Mouse (Mus musculus): ENCODE results near the gene Atg16l2. TPM values are rescaled to one million over a fixed set of nuclear protein-coding genes. Genes with fewer than 3 reads are reported as not detected.
A peak's percentile ranks its signal among the peaks of the same experiment; 100 is the strongest.

Gene Atg16l2
- total RNA-seq (2014; fragmentation: Nextera tagmentation) (0.38 and 0.53 TPM in 2 replicates), total RNA-seq (2017) (1.9 and 4.6 TPM in 2 replicates), polyA plus RNA-seq (2012) (1.5 and 3.2 TPM in 2 replicates)

- DNase-seq (ENCODE audit: low spot score): peak; percentile 92
- TF ChIP-seq POLR2AphosphoS5 (IDR thresholded peaks at IDR 0.05; ENCODE audit: insufficient replicate concordance, low read depth, low read length): no peak
- TF ChIP-seq GATA1 (IDR thresholded peaks at IDR 0.05; ENCODE audit: borderline replicate concordance, low read length): no peak
- no peak for TF ChIP-seq CTCF (IDR thresholded peaks at IDR 0.05; ENCODE audit: low read depth, low read length)
- TF ChIP-seq TAL1 (conservative IDR thresholded peaks at IDR 0.05; ENCODE audit: low read depth, low read length): no peak
- no peak for TF ChIP-seq GATA2 (IDR thresholded peaks at IDR 0.05; ENCODE audit: borderline replicate concordance, low read depth, low read length)
- H3K4me3 ChIP-seq (ENCODE audit: low read depth, low read length): peak within 1 kb of the TSS; percentile 79
- ATAC-seq (ENCODE audit: extremely low read depth, insufficient number of reproducible peaks, low FRiP score, poor library complexity, severe bottlenecking): peak; percentile 73
- no peaks in the 10 kb centered on the region for H3K9me3 ChIP-seq (replicated peaks)
- H3K36me3 ChIP-seq (replicated peaks): no peaks in the 10 kb centered on the region
- peaks cover 43% of the 10 kb centered on the region for H3K27me3 ChIP-seq (ENCODE audit: insufficient read depth, low read length)
- peaks cover 25% of the 10 kb centered on the region for H3K4me1 ChIP-seq (ENCODE audit: insufficient read depth, low read depth, low read length)
Observed at GRCm38 (mm10) chr7:101301881-101302456, at the start of gene Atg16l2. Gene Atg16l2, minus strand, starts transcription at chr7:101302251.

DNA sequence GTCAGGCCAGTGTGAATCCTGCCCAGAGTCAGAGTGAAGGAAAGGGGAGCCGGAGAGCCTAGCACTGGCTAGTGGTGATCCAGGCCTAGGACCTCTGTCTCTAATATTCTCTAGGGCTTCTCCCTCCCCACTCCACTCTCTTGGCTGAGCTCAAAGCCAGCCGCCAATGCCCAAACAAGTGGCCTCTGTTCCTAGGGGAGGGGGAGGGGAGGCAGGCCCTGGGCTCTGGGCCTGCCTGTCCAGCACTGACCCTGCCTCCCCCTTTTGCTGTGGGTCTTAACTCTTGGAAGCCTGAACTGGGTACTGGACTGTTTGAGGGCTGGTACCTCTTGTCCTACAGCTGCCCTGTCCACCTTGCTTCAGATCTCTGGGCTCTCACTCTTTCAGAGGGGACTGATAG, 47.8 kb upstream of the Atg16l2 start:
- Histone ChIP-seq H3K36me3 (replicated peaks) (peaks cover 26% of the 10 kb centered on the region), H3K4me3 (ENCODE audit: low read depth, low read length) (no peak overlapping the region), H3K27me3 (ENCODE audit: insufficient read depth, low read length) (peaks cover 18% of the 10 kb centered on the region), H3K4me1 (ENCODE audit: insufficient read depth, low read depth, low read length) (peaks cover 33% of the 10 kb centered on the region), H3K9me3 (replicated peaks) (no peaks in the 10 kb centered on the region)
- no peak for DNase-seq (ENCODE audit: low spot score)
- no peak for ATAC-seq (ENCODE audit: extremely low read depth, insufficient number of reproducible peaks, low FRiP score, poor library complexity, severe bottlenecking)
- TF ChIP-seq CTCF (IDR thresholded peaks at IDR 0.05; ENCODE audit: low read depth, low read length) (no peak), GATA1 (IDR thresholded peaks at IDR 0.05; ENCODE audit: borderline replicate concordance, low read length) (no peak), TAL1 (conservative IDR thresholded peaks at IDR 0.05; ENCODE audit: low read depth, low read length) (no peak), GATA2 (IDR thresholded peaks at IDR 0.05; ENCODE audit: borderline replicate concordance, low read depth, low read length) (no peak), POLR2AphosphoS5 (IDR thresholded peaks at IDR 0.05; ENCODE audit: insufficient replicate concordance, low read depth, low read length) (no peak)

DNA sequence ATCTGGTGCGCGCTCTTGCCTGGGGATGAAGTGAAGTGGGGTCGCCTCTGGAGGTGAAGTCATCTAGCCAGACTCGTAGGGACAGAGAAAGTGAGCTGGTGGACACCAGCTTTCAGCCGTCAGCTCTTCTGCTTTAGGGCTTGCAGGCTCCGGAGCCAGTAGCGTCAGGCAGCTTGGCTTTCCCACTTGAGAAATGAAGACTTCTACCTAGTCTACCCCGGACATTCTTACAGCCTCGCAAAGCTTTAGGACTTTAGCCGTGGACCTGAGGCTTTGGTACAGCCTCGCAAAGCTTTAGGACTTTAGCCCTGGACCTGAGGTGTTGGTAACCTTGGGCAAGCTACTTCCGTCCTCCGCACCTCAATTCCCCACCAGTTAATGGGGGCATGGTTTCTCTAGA, 46.3 kb upstream of the Atg16l2 start:
- no peaks in the 10 kb centered on the region for H3K9me3 ChIP-seq (replicated peaks)

GRCm38 (mm10) chr7:101347767-101348270, 45.8 kb upstream of the Atg16l2 start, which contains the start of gene Arap1:
Gene Arap1, plus strand, starts transcription at chr7:101348067.
- TF ChIP-seq GATA1 (IDR thresholded peaks at IDR 0.05; ENCODE audit: borderline replicate concordance, low read length): no peak
- no peak for TF ChIP-seq TAL1 (conservative IDR thresholded peaks at IDR 0.05; ENCODE audit: low read depth, low read length)
- TF ChIP-seq CTCF (IDR thresholded peaks at IDR 0.05; ENCODE audit: low read depth, low read length): no peak
- no peak for TF ChIP-seq POLR2AphosphoS5 (IDR thresholded peaks at IDR 0.05; ENCODE audit: insufficient replicate concordance, low read depth, low read length)
- no peak for TF ChIP-seq GATA2 (IDR thresholded peaks at IDR 0.05; ENCODE audit: borderline replicate concordance, low read depth, low read length)
- Histone ChIP-seq H3K9me3 (replicated peaks) (no peaks in the 10 kb centered on the region), H3K4me1 (ENCODE audit: insufficient read depth, low read depth, low read length) (peaks cover 33% of the 10 kb centered on the region), H3K27me3 (ENCODE audit: insufficient read depth, low read length) (peaks cover 38% of the 10 kb centered on the region), H3K4me3 (ENCODE audit: low read depth, low read length) (peak within 1 kb of the TSS; percentile 78), H3K36me3 (replicated peaks) (peaks cover 13% of the 10 kb centered on the region)
- DNase-seq (ENCODE audit: low spot score) (peak; percentile 84), ATAC-seq (ENCODE audit: extremely low read depth, insufficient number of reproducible peaks, low FRiP score, poor library complexity, severe bottlenecking) (peak; percentile 55)

More for the DNA sequence above, 46.3 kb upstream of the Atg16l2 start:
- peaks cover 33% of the 10 kb centered on the region for H3K27me3 ChIP-seq (ENCODE audit: insufficient read depth, low read length)
- peaks cover 16% of the 10 kb centered on the region for H3K36me3 ChIP-seq (replicated peaks)
- TF ChIP-seq GATA2 (IDR thresholded peaks at IDR 0.05; ENCODE audit: borderline replicate concordance, low read depth, low read length) (no peak), POLR2AphosphoS5 (IDR thresholded peaks at IDR 0.05; ENCODE audit: insufficient replicate concordance, low read depth, low read length) (no peak), GATA1 (IDR thresholded peaks at IDR 0.05; ENCODE audit: borderline replicate concordance, low read length) (no peak), TAL1 (conservative IDR thresholded peaks at IDR 0.05; ENCODE audit: low read depth, low read length) (no peak), CTCF (IDR thresholded peaks at IDR 0.05; ENCODE audit: low read depth, low read length) (no peak)
- DNase-seq (ENCODE audit: low spot score): no peak
- 0 out of 2 replicates have a peak, but pooled peaks have one; percentile 19 for ATAC-seq (ENCODE audit: extremely low read depth, insufficient number of reproducible peaks, low FRiP score, poor library complexity, severe bottlenecking)
- H3K4me1 ChIP-seq (ENCODE audit: insufficient read depth, low read depth, low read length): peaks cover 33% of the 10 kb centered on the region
- H3K4me3 ChIP-seq (ENCODE audit: low read depth, low read length): peak overlapping the region; percentile 78

DNA sequence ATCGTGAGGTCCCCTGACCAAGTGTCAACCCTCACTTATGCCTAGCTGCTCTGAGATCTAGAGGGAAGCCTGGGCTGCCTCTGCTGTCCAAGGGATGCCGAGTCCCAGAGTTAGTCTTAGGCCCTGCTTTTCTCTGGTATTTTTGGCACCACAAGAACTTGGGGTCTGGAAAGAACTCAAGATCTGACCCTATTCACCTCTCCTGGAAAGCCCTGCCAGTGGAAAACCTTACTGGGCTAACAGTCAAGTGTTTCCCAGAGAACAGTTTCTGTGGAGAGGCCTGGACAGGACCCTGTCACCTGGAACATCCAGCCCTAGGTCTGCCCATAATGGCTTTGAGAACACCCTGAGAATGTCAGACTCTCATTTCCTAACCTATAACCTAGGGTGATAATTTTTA, 44.9 kb upstream of the Atg16l2 start:
- Histone ChIP-seq H3K9me3 (replicated peaks) (no peaks in the 10 kb centered on the region), H3K36me3 (replicated peaks) (peaks cover 4% of the 10 kb centered on the region), H3K4me1 (ENCODE audit: insufficient read depth, low read depth, low read length) (peaks cover 33% of the 10 kb centered on the region), H3K4me3 (ENCODE audit: low read depth, low read length) (no peak overlapping the region), H3K27me3 (ENCODE audit: insufficient read depth, low read length) (peaks cover 46% of the 10 kb centered on the region)
- TF ChIP-seq GATA2 (IDR thresholded peaks at IDR 0.05; ENCODE audit: borderline replicate concordance, low read depth, low read length) (no peak), GATA1 (IDR thresholded peaks at IDR 0.05; ENCODE audit: borderline replicate concordance, low read length) (no peak), POLR2AphosphoS5 (IDR thresholded peaks at IDR 0.05; ENCODE audit: insufficient replicate concordance, low read depth, low read length) (no peak), TAL1 (conservative IDR thresholded peaks at IDR 0.05; ENCODE audit: low read depth, low read length) (no peak)
- ATAC-seq (ENCODE audit: extremely low read depth, insufficient number of reproducible peaks, low FRiP score, poor library complexity, severe bottlenecking): no peak
- DNase-seq (ENCODE audit: low spot score): no peak

DNA sequence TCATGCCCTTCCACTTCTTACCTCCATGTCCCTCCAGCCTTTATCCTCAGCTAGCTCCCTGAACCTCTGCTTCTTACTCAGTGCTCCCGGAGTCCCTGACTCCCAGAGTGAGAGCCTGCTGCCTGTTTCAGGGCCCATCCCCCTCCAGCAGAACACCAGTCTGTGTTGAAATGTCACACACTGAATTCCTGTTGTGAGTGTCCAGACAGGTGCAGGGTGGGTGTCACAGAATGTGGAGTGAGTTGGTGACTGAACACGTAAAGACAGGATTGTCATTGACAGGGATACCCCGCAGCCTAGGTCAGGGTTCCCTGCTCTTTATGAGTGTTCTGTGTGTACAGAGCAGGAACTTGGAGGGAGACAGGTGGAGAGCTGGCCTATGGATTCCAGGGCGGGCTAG, 42.8 kb upstream of the Atg16l2 start:
- no peak overlapping the region for H3K4me3 ChIP-seq (ENCODE audit: low read depth, low read length)
- no peak for TF ChIP-seq TAL1 (conservative IDR thresholded peaks at IDR 0.05; ENCODE audit: low read depth, low read length)
- TF ChIP-seq POLR2AphosphoS5 (IDR thresholded peaks at IDR 0.05; ENCODE audit: insufficient replicate concordance, low read depth, low read length): no peak
- TF ChIP-seq GATA2 (IDR thresholded peaks at IDR 0.05; ENCODE audit: borderline replicate concordance, low read depth, low read length): no peak
- no peak for TF ChIP-seq GATA1 (IDR thresholded peaks at IDR 0.05; ENCODE audit: borderline replicate concordance, low read length)
- TF ChIP-seq CTCF (IDR thresholded peaks at IDR 0.05; ENCODE audit: low read depth, low read length): no peak
- DNase-seq (ENCODE audit: low spot score) (no peak), ATAC-seq (ENCODE audit: extremely low read depth, insufficient number of reproducible peaks, low FRiP score, poor library complexity, severe bottlenecking) (no peak)
- H3K27me3 ChIP-seq (ENCODE audit: insufficient read depth, low read length): peaks cover 52% of the 10 kb centered on the region
- no peaks in the 10 kb centered on the region for H3K9me3 ChIP-seq (replicated peaks)
- H3K36me3 ChIP-seq (replicated peaks): no peaks in the 10 kb centered on the region
- H3K4me1 ChIP-seq (ENCODE audit: insufficient read depth, low read depth, low read length): peaks cover 33% of the 10 kb centered on the region

Measured in G1E (cell line).